Mouse (Mus musculus): ENCODE results near the gene Pi4ka.

Gene Pi4ka

GRCm38 (mm10) chr16:17405736-17406443 lies at the start of gene Pi4ka, which contains the start of gene Snap29:
TSS of gene Pi4ka (minus strand) at chr16:17406314.
TSS of gene Snap29 (plus strand) at chr16:17405986.
- peak; percentile 100 for DNase-seq

- no peak for DNase-seq
These were observed 46.2 kb upstream of the Pi4ka start for GRCm38 (mm10) chr16:17452373-17452715.

- DNase-seq, result peak; percentile 97
These were observed 45.6 kb upstream of the Pi4ka start, which contains the start of gene Crkl for GRCm38 (mm10) chr16:17451541-17452372. TSS of gene Crkl (plus strand) at chr16:17451987.

GRCm38 (mm10) chr16:17432576-17432975 lies 26.5 kb upstream of the Pi4ka start:
- no peak for DNase-seq

GRCm38 (mm10) chr16:17423021-17423420 lies 16.9 kb upstream of the Pi4ka start:
- no peak for DNase-seq

GRCm38 (mm10) chr16:17410209-17410608 lies 4.1 kb upstream of the Pi4ka start:
- DNase-seq, result no peak

DNA sequence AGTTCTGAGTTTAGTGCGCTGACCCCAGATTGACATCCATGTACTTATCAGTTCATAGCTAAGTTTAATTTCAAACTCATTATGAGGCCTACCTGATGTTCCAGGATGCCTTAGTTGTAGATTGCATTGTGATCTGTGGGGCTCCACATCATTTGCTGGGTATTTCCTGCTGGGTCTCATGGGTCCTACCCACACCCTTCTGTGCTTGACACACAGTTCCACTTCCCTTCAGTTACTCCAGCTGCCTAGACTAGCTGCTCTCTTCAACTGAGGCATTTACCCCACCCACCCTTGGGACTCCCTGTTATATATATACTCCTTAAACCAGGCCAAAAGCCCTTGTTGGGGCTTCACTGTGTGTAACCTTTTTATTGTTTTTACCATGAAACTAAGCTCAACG lies 2.9 kb upstream of the Pi4ka start:
- DNase-seq, result no peak

DNA sequence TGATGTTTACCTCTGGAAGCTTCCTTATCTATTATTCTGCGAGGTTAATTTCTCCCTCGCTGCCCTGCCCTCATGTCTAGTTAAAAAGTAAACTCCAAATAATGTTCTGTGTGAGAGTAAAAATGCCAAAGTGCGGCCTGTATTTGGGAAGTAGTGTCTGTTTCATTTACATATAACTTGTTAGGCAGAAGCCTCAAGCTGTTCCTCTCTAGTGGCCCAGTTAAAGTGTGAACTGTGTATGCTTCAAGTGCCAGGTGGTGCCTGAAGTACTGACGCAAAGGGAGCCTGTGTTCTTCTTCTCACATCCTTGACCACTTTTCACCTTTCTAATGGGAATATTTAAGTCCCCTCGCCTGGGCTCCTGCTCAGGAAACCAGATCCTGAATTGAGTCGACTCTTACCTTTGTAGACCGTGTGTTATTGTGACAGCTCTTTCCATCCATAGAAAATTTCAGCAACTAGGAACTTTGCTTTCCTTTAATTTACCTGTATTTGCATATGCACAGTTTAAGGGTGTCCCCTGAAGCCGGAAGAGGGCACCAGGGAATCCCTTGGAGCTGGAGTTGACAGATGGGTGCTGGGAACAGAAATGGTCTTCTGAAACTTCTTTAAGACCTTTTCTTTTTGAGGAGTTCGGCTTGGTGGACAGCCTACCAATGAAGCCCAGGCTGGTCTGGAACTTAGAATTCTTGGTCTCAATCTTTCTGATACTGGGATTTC lies 558 bp upstream of the Pi4ka start:
- no peak for DNase-seq

GRCm38 (mm10) chr16:17405271-17405696 lies 830 bp downstream of the Pi4ka start:
- DNase-seq, result peak; percentile 87

DNA sequence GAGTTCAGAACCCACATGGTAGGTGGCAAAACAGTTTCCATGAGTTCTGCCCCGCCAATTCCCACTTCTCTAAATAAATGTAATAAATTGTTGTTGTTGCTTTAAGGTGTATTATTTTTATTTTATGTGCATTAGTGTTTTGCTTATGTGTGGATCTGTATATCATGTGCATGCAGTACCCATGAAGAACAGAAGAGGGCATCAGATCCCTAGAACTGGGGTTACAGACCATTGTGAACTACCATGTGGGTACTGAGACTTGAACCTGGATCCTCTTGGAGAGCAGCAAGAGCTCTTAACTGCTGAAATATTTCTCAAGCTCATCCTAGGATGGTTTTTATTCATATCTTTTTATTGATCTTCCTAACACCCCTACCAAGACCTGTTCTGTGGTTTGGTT lies 3.3 kb downstream of the Pi4ka start:
- no peak for DNase-seq

DNA sequence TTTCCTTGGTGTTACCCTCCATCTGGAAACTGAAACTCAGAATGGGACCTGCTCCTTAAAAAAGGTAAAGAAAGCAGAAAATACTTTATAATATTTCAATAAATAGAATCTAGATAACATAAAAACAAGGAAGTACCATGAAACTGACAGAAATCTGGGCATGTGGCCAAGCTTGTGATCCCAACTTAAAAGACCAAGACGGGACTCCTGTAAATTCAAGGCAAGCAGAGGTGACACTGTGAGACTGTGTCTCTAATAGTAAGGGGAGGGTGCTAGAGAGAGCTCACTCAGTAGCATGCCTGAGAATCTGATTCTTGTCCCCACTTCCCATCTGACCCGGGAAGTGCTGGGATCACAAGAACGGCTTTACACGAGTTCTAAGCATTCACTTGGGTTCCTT lies 13.3 kb downstream of the Pi4ka start:
- DNase-seq, result no peak

- DNase-seq, result no peak
These were observed 22.4 kb downstream of the Pi4ka start for GRCm38 (mm10) chr16:17383594-17384326.

DNA sequence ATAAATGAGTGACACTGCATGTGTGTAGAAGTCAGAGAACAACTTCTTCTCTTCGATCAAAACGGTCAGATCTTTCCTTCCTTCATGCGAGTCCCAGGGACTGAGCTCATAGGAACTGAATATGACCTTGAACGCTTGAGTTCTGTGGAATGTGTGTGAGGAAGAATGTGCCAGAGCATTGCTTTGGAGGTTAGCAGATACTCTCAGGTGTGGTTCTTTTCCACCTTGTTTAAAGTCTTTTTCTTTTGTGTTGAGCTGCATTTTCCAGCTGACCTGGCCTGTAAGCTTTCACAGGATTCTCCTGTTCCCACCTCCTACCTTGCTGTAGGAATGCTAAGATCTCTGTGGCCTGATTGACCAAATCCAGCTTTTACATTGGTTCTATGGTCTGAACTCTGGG lies 23.8 kb downstream of the Pi4ka start:
- no peak for DNase-seq

- DNase-seq, result peak; percentile 30
These were observed 47.3 kb downstream of the Pi4ka start for GRCm38 (mm10) chr16:17358787-17359186.

DNA sequence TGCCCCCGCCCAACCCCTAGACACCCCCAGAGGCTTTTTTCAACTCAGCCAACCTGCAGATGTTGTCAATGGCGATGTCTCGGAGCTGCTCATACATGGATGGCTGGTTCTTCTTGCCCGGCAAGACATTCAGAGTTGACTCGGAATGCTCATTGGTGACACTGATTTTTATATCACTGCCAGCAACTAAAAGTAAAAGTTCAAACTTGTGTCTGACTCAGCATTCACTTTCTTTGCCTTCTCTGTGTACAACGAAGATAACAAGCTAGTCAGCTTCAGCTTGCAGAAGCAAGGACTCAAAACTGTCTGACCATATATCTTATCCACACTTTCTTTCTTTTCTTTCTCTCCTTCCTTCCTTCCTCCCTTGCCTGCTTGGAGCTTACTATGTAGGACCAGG lies 50.1 kb downstream of the Pi4ka start:
- DNase-seq, result no peak

GRCm38 (mm10) chr16:17346766-17347165 lies 59.3 kb downstream of the Pi4ka start:
- no peak for DNase-seq

- DNase-seq, result no peak
These were observed 60.3 kb downstream of the Pi4ka start for GRCm38 (mm10) chr16:17345813-17346155.

GRCm38 (mm10) chr16:17345141-17345812 lies 60.8 kb downstream of the Pi4ka start:
- no peak for DNase-seq

- no peak for DNase-seq
These were observed 64.3 kb downstream of the Pi4ka start for GRCm38 (mm10) chr16:17341847-17342246.

DNA sequence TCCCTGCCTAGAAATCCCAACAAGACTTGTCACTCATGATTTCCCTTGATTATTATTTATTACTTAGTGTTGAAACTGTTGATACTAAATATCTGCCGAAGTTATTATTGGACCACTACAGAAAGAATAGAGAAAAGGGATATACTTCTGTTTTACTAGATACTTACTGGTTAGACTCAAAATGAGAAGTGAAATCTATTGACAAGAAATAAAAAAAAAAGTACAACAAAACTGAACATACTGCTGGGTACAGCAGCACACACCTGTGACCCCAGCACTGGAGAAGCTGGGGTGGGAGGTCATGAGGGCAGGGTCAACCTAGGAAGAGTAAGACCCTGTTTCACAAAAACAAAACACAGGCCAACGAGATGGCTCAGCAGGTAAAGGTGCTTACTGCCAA lies 65.4 kb downstream of the Pi4ka start:
- no peak for DNase-seq

- DNase-seq, result no peak
These were observed 66.4 kb downstream of the Pi4ka start for GRCm38 (mm10) chr16:17339701-17340100.

DNA sequence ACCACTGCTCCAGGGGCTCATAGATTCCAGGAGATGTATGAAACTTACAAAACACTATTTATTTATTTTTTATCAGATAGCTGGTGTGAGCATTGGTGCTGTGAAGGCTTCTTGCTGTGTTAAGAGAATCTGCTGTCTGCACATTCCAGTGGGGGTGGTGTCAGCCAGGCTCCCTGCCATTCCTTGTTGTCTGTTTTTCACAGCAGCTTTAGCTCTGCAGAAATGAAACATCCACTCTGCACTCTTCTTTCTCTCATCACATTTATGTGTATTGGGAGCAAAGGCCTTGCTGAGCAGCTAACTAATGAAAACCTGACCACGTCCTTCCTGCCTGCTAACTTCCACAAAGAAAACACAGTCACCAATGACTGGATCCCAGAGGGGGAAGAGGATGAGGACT lies 70.0 kb downstream of the Pi4ka start:
- no peak for DNase-seq
